Mouse (Mus musculus) CD4-positive, CD25-positive, alpha-beta regulatory T cell, adult 4 months (primary cell): ENCODE results near the gene Foxb1. TPM values are rescaled to one million over a fixed set of nuclear protein-coding genes. Genes with fewer than 3 reads are reported as not detected.

Experiments used
- ATAC-seq: one replicate; pipeline ENCODE4 v1.8.0; 2017
- polyA plus RNA-seq, 2 experiments: library from polyadenylated mRNA; unstranded; fragments of 100-300 nt; shearing (Covaris generic); gene quantifications; one replicate each; pipeline ENCODE4 v1.2.1; 2017

Gene Foxb1
- polyA plus RNA-seq, 2 experiments from 2014 or later: not detected

GRCm38 (mm10) chr9:69756456-69756855 lies 4.3 kb downstream of the Foxb1 start:
- no peak for ATAC-seq

GRCm38 (mm10) chr9:69756041-69756440 lies 4.7 kb downstream of the Foxb1 start:
- no peak for ATAC-seq

GRCm38 (mm10) chr9:69755157-69755556 lies 5.6 kb downstream of the Foxb1 start:
- ATAC-seq: no peak

- no peak for ATAC-seq
These were observed 6.0 kb downstream of the Foxb1 start for GRCm38 (mm10) chr9:69754712-69755111.

- ATAC-seq: no peak
These were observed 6.4 kb downstream of the Foxb1 start for GRCm38 (mm10) chr9:69754291-69754690.

GRCm38 (mm10) chr9:69747971-69748370 lies 12.8 kb downstream of the Foxb1 start:
- ATAC-seq: no peak

GRCm38 (mm10) chr9:69728736-69729135 lies 32.0 kb downstream of the Foxb1 start:
- ATAC-seq: no peak

GRCm38 (mm10) chr9:69718431-69718830 lies 42.3 kb downstream of the Foxb1 start:
- ATAC-seq: no peak

- ATAC-seq: no peak
These were observed 44.4 kb downstream of the Foxb1 start for GRCm38 (mm10) chr9:69716364-69716763.

GRCm38 (mm10) chr9:69715445-69715844 lies 45.3 kb downstream of the Foxb1 start:
- no peak for ATAC-seq

GRCm38 (mm10) chr9:69714346-69714745 lies 46.4 kb downstream of the Foxb1 start:
- no peak for ATAC-seq

GRCm38 (mm10) chr9:69713577-69714327 lies 47.0 kb downstream of the Foxb1 start:
- no peak for ATAC-seq

GRCm38 (mm10) chr9:69712714-69713525 lies 47.8 kb downstream of the Foxb1 start:
- ATAC-seq: no peak

Other genes with a start within 250 kb of the Foxb1 start
- 10 to 100 TPM; 36.3 to 37.1 TPM for gene Bnip2, start 228.5 kb upstream of the Foxb1 start, polyA plus RNA-seq